ENCODE assay signal across 10 mouse cellular contexts in genomic region chr5:138934540-138934939, GRCm38 (mm10).
DNase-seq lines count a peak whose midpoint lies in the region; ATAC-seq and TF ChIP-seq lines count a peak whose summit lies in the region.
"Had no signal": no experiment of that assay in that cellular context is flagged by ENCODE, and none has a peak within 500 bp of the region (broad histone marks: within the 10 kb centered on the region; RNA-seq: fewer than 3 reads in every experiment).

No protein-coding gene starts in this region.

- no peaks in the 10 kb centered on the region for H3K4me1 ChIP-seq in liver, postnatal 0 days (ENCODE audit: insufficient read depth)
- H3K4me1 ChIP-seq in kidney, adult 2 months (ENCODE audit: control insufficient read depth, insufficient read depth, low read length): no peaks in the 10 kb centered on the region
- peaks cover 19% of the 10 kb centered on the region for H3K4me1 ChIP-seq in neural tube, embryonic 11.5 days (ENCODE audit: control insufficient read depth, insufficient read depth, low read length)
- H3K4me1 ChIP-seq in thymus, adult 2 months (replicated peaks; ENCODE audit: control insufficient read depth, insufficient read depth, low read length): no peaks in the 10 kb centered on the region; the same call in 1 of the 2 replicates

- WGBS in liver, postnatal 0 days (ENCODE audit: insufficient replicate concordance): 20% methylated on average over 6 of the region's 6 CpGs
- WGBS in kidney, adult 2 months: 13% methylated on average over 6 of the region's 6 CpGs
- WGBS in neural tube, embryonic 11.5 days: 5% methylated on average over 6 of the region's 6 CpGs
- WGBS in thymus, adult 2 months: 12% methylated on average over 6 of the region's 6 CpGs

- no peak overlapping the region for H3K4me2 ChIP-seq in liver, postnatal 0 days (ENCODE audit: low read depth, low read length)
- H3K4me2 ChIP-seq in neural tube, embryonic 11.5 days (ENCODE audit: low read depth): no peak overlapping the region
- H3K4me2 ChIP-seq: forebrain, embryonic 13.5 days; midbrain, embryonic 12.5 days had no signal

- no peaks in the 10 kb centered on the region for H3K27me3 ChIP-seq in liver, postnatal 0 days (ENCODE audit: insufficient read depth, low read length)
- H3K27me3 ChIP-seq in kidney, adult 2 months (replicated peaks; ENCODE audit: control insufficient read depth, insufficient read depth, low read length): no peaks in the 10 kb centered on the region
- peaks cover 5% of the 10 kb centered on the region; the same call in 1 of the 2 replicates for H3K27me3 ChIP-seq in neural tube, embryonic 11.5 days (ENCODE audit: control insufficient read depth, insufficient read depth, low read length)
- H3K27me3 ChIP-seq in thymus, adult 2 months (ENCODE audit: control insufficient read depth, insufficient read depth, low read length): no peaks in the 10 kb centered on the region

- TF ChIP-seq CTCF in liver, postnatal 0 days (IDR thresholded peaks at IDR 0.05; ENCODE audit: low read depth): no peak
- no peak for TF ChIP-seq CTCF in kidney, adult 2 months (conservative IDR thresholded peaks at IDR 0.05; ENCODE audit: insufficient read depth, insufficient read length, low read depth, low read length)
- TF ChIP-seq CTCF in thymus, adult 2 months (IDR thresholded peaks at IDR 0.05; ENCODE audit: borderline replicate concordance, control insufficient read depth, extremely low read depth, insufficient read depth, low read length, poor library complexity): no peak

- TF ChIP-seq EP300 in liver, postnatal 0 days (IDR thresholded peaks at IDR 0.05; ENCODE audit: low read depth): no peak

- no peaks in the 10 kb centered on the region for H3K9me3 ChIP-seq in liver, postnatal 0 days (ENCODE audit: low read length)
- H3K9me3 ChIP-seq in neural tube, embryonic 11.5 days (ENCODE audit: control insufficient read depth, low read length): no peaks in the 10 kb centered on the region
- H3K9me3 ChIP-seq: forebrain, embryonic 13.5 days; midbrain, embryonic 12.5 days had no signal

- no peak for TF ChIP-seq POLR2A in kidney, adult 2 months (IDR thresholded peaks at IDR 0.05; ENCODE audit: low read depth, low read length)
- TF ChIP-seq POLR2A in thymus, adult 2 months (IDR thresholded peaks at IDR 0.05; ENCODE audit: control insufficient read depth, extremely low read depth, insufficient read depth, low read length, poor library complexity): no peak

- no peak overlapping the region for H3K4me3 ChIP-seq in liver, postnatal 0 days (ENCODE audit: low read depth, low read length)
- H3K4me3 ChIP-seq in kidney, adult 2 months (ENCODE audit: insufficient read depth, low read depth, low read length): no peak overlapping the region
- H3K4me3 ChIP-seq in neural tube, embryonic 11.5 days (ENCODE audit: low read depth, low read length): no peak overlapping the region
- no peak overlapping the region for H3K4me3 ChIP-seq in thymus, adult 2 months (ENCODE audit: control insufficient read depth, insufficient read depth, low read length)
- H3K4me3 ChIP-seq: forebrain, embryonic 13.5 days; midbrain, embryonic 12.5 days had no signal

- no peaks in the 10 kb centered on the region for H3K36me3 ChIP-seq in liver, postnatal 0 days (replicated peaks; ENCODE audit: insufficient read depth, low read length)
- H3K36me3 ChIP-seq in kidney, adult 2 months (ENCODE audit: control insufficient read depth, insufficient read depth, low read length): no peaks in the 10 kb centered on the region
- H3K36me3 ChIP-seq in neural tube, embryonic 11.5 days (ENCODE audit: control insufficient read depth, insufficient read depth, low read length): no peaks in the 10 kb centered on the region
- H3K36me3 ChIP-seq in thymus, adult 2 months (ENCODE audit: control insufficient read depth, insufficient read depth, low read length): no peaks in the 10 kb centered on the region
- H3K36me3 ChIP-seq: midbrain, embryonic 12.5 days had no signal

- peak; percentile 26 for DNase-seq in liver
- DNase-seq in liver, postnatal 0 days: no peak
- DNase-seq in embryo, embryonic 10.5 days (ENCODE audit: low spot score): peak; percentile 55
- DNase-seq in kidney, adult 2 months: peak; percentile 59
- peak; percentile 69 for DNase-seq in neural tube, embryonic 11.5 days (ENCODE audit: low spot score)
- no peak for DNase-seq in thymus, adult 2 months
- DNase-seq in frontal cortex, postnatal 25 days (ENCODE audit: low spot score in 2 of 2): no peak

- no peak overlapping the region for H3K27ac ChIP-seq in liver, postnatal 0 days (ENCODE audit: low read depth)
- H3K27ac ChIP-seq in kidney, adult 2 months (ENCODE audit: insufficient read depth, low read depth, low read length): no peak overlapping the region
- no peak overlapping the region for H3K27ac ChIP-seq in neural tube, embryonic 11.5 days (ENCODE audit: low read depth, low read length)
- no peak overlapping the region for H3K27ac ChIP-seq in thymus, adult 2 months (ENCODE audit: control insufficient read depth, insufficient read depth, low read length)
- H3K27ac ChIP-seq: forebrain, embryonic 13.5 days; midbrain, embryonic 12.5 days had no signal

- H3K9ac ChIP-seq in liver, postnatal 0 days (replicated peaks): no peak overlapping the region
- H3K9ac ChIP-seq in neural tube, embryonic 11.5 days (ENCODE audit: low read length): no peak overlapping the region
- H3K9ac ChIP-seq: forebrain, embryonic 13.5 days; midbrain, embryonic 12.5 days had no signal

- ATAC-seq in liver, postnatal 0 days: no peak
- peak; percentile 53; the same call in 1 of the 2 replicates for ATAC-seq in neural tube, embryonic 11.5 days (ENCODE audit: insufficient read depth, low FRiP score, low TSS enrichment)
- ATAC-seq in inflammation-experienced regulatory T-cells, adult 6 months: no peak
- ATAC-seq: forebrain, embryonic 13.5 days had no signal

Comparison
In these comparisons a context has a peak if more than half of its experiments do, and no peak if none do; other contexts are left out.
1. DNase-seq: peak in liver (single experiment), embryo, embryonic 10.5 days (single experiment), kidney, adult 2 months (single experiment) and neural tube, embryonic 11.5 days (single experiment); none in liver, postnatal 0 days (single experiment), thymus, adult 2 months (single experiment) and frontal cortex, postnatal 25 days (0 of 2).